Mouse (Mus musculus): ENCODE measurements around the gene Pip4k2a.

DNA sequence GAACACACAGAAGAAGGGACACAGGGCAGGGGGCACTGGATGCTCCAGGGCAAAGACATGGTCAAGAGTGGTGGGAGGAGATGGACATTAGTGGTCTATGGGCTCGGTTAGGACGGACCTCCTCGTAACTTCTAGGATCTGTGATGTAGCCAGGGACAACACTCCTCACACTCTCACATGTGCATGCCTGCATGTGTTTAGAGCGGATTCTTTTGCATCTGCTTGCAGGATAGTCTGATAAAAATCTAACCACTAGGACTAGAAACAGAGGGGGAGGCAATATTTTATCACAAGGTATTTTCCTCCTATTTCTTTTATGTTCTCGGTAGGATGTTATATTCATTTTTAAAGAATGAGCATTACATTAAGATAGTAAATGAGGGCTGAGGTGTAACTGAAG, 38.4 kb downstream of the Pip4k2a start:
- no peak for TF ChIP-seq JUND (conservative IDR thresholded peaks at IDR 0.05; ENCODE audit: low read depth, low read length)
- no peak for TF ChIP-seq CTCF (conservative IDR thresholded peaks at IDR 0.05 in 1 of 2, IDR thresholded peaks at IDR 0.05 in 1 of 2; ENCODE audit: low read depth in 2 of 2, low read length in 2 of 2)
- TF ChIP-seq RAD21 (IDR thresholded peaks at IDR 0.05; ENCODE audit: low read depth, low read length): no peak
- TF ChIP-seq KAT2A (IDR thresholded peaks at IDR 0.05; ENCODE audit: insufficient replicate concordance, low read length): no peak
- no peak for TF ChIP-seq POLR2A (IDR thresholded peaks at IDR 0.05; ENCODE audit: low read depth, low read length)
- no peak for TF ChIP-seq USF1 (IDR thresholded peaks at IDR 0.05; ENCODE audit: low read depth, low read length)
- TF ChIP-seq EP300 (IDR thresholded peaks at IDR 0.05; ENCODE audit: low read length): no peak
- TF ChIP-seq HCFC1 (IDR thresholded peaks at IDR 0.05; ENCODE audit: low read depth, low read length): no peak

Data from CH12.LX (cell line).